Mouse (Mus musculus) megakaryocyte-erythroid progenitor cell, adult 5-6 weeks (primary cell): ENCODE results near the gene Tacc2. TPM values are rescaled to one million over a fixed set of nuclear protein-coding genes. Genes with fewer than 3 reads are reported as not detected.
A peak's percentile ranks its signal among the peaks of the same experiment; 100 is the strongest.
"Not testable (repeated sequence)": the region's sequence is repeated elsewhere in the genome, so short reads cannot be mapped to it uniquely, and the experiment has no call there.

ENCODE experiments used
- ATAC-seq: replicated peaks from 2 replicates; pipeline ENCODE4 v1.8.0; 2016; ENCODE audit warnings: mild to moderate bottlenecking, inconsistent platforms; ENCODE audit not compliant: severe bottlenecking, poor library complexity, low FRiP score, low TSS enrichment
- total RNA-seq, 2 experiments: library from RNA; stranded (forward) in 1 of 2; stranded (reverse) in 1 of 2; fragments of 200-1000, 215-1000 nt in 1 of 2; fragments of >200 nt in 1 of 2; fragmentation: Nextera tagmentation in 1 of 2; gene quantifications; 2 replicates each; pipeline ENCODE4 v1.2.3; 2014 to 2017

The Tacc2 gene
- total RNA-seq, 2 experiments from 2014 or later: 1.6 to 9.1 TPM

DNA sequence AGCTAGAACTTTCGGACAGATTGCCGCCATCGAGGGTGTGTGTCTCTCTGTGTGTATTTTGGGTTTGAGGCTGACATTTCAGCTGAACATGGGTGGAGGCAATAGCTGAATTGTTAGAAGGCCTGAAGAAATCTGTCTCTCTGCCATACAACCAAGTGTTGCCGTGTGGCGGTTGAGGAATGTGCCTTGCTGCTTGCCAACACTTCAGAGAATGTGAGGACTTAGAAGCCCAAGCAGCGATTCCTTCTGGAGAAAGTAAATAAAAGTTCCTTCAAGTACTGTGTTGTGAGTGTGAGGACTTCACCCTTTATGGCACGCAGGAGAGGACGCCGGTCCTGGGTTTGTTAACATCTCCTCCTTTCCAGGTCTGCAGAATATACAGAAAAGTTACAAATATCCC lies 63.4 kb downstream of the Tacc2 start:
- no peak for ATAC-seq

DNA sequence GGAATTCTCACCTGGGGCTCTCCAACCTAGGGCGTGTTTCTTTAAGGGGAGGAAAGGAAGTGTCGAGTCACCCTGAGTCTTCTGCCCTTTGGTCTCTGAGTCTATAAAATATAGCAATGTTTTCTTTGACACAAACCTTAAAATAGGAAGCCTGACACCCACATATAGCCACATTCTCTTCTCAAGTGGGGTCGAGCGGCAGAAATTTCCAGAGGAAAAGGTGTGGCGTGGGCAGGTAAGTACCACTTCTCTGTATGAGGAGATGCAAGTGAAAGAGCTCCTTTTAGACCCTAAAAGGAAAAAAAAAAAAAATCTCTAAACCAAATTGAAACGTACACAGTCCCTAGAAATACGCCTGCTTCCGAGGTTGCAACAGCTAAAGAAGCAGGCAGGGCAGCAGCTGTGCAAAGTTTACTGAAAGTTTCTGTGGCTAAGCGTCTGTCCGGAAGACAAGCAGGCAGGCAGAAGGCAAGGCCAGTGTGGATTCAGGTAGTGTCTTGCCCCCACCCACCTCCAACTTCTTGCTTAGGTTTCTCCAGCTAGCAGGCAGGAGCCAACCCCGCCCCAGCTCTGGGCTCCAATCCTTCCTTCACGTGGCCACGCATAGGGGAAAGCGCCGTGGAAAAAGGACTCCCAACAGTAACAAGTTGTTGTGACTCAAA lies 68.2 kb downstream of the Tacc2 start:
- ATAC-seq: peak; percentile 27; the same call in 1 of the 2 replicates

GRCm38 (mm10) chr7:130645994-130646761 lies 68.9 kb downstream of the Tacc2 start:
- ATAC-seq: peak; percentile 84

DNA sequence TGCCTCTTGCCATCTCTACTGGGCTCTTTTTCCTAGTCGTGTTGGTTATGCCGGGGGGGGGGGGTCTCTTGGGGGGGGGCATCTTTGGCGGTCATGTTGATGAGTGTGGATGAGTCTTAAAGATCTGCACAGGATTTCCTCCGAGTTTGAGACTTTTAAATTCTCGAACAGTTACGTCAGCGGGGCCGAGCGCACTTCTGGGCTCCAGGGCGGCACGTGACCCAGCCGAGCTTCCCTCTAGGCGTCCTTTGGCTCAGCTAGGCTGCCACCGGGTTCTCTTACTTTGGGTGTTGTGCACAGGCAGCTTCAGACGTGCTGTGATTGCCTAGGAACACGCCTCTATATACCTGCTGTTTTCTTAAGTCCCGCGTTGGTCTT lies 69.5 kb downstream of the Tacc2 start:
- peak; percentile 60 for ATAC-seq

DNA sequence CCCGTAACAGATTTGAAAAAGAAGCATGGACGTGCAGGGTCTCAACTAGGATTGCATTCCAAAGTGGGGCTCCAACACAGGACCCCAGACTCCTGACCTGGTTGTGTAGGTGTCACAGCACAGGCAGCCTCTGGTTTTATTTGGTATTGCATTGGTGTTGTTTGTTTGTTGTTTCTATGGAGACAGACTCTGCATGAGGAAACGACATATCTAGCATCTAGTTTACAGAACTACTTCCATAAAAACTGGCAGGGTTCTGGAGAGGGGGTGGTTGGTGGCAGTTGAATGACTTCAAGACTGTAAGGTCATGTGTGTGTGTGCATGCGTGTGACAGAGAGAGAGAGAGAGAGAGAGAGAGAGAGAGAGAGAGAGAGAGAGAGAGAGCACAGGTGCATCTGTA lies 70.8 kb downstream of the Tacc2 start:
- no peak for ATAC-seq

DNA sequence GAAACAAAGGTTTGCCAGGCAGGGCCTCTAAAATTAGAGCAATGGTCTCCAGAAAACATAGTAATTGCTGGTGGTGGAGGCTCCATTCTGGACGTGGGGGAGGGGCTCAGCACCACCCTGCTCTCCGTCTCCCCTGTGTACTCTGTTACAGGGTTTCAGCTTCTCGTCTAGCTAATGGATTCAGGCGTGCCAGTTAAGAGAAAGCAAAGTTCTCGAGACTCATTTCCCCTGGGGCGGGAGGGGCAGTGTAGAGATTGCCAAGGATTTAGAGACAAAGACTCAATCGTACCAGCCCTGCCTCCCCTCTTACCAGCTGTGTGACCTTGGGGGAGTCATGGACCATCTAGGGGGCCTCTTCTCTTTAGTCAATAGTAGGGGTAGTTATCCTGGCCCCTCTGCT lies 72.0 kb downstream of the Tacc2 start:
- ATAC-seq: no peak

DNA sequence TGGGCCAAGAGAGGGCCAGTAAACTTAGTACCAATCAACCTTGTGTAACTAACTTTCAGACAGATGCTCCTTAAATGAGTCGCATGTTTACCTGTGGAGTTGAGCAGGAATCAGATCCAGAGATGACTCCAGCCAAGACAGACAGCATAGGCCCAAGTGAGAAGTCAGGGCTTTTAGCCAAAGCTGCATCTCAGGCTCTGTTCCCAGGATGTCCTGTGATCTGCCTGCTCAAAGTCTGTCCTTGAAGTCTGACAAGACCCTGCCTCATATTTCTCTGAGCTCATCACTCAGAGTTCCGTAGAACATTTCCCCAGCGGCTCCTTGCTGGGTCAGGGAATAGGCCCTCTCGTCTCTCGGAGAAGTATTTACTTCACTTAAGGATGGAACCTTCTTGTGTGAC lies 73.4 kb downstream of the Tacc2 start:
- no peak for ATAC-seq

DNA sequence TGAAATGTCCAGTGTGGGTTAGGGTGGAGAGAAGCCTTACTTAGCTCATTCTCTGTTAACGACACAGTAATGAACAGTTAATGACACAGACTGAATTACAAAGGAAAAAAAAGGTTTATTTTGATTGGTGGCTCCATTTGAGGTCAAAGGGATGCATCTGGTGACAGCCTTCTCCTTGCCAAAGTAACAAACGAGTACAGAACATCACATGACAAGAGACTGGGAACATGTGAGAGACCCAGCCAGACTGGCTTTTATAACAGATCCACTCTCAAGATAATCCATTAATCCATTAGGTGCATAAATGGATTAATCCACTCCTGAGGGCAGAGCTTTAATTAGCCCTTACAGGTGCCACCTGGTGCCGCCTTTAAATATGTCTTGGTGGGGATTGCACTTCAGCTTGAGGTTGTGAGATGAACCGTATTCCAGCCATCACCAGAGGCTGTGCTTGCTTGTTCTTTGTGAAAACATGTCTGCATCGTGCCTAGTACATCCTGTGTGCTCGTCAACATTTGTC lies 75.9 kb downstream of the Tacc2 start:
- ATAC-seq: no peak

DNA sequence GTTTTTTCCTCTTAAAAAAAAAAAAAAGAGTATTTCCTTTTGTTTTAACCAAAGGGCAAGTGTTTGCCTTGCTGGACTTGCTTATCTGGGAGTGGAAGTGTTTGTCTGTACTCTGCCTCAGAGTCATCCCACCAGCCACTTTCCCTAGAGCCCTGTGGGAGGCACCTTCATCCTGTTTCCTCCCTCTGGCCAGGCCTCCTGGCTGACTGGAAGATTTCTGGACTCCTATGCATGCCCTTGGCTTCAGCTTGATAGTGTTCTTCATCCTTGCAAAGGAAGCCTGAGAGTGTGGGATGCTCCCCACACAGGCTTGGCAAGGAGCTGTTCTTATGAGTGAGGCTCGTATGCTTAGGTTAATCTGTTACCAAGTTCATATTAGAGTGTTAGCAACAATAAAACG lies 77.3 kb downstream of the Tacc2 start:
- ATAC-seq: no peak

DNA sequence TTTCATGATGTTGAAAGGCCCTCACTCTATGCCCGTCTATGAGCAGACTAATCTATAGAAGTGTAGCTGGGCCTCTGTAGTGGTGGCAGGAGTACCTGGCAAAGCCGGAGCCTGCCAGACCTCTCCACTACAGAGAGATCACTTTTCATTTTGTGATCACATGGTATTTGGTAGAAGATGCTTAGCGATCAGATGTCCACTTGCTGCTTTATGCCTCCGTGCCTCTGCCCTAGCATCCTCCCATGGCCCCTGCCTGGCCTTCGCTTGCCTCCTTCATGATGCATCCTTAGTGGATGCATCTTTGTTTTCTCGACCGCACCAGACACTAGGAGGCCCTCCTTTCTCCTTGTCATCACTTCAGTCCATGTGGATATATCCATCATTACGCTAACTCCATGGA lies 79.7 kb downstream of the Tacc2 start:
- ATAC-seq: no peak

- ATAC-seq: no peak
These were observed 80.5 kb downstream of the Tacc2 start for GRCm38 (mm10) chr7:130657751-130658150.

- no peak for ATAC-seq
These were observed 81.9 kb downstream of the Tacc2 start for GRCm38 (mm10) chr7:130659129-130659528.

GRCm38 (mm10) chr7:130662250-130662649 lies 85.0 kb downstream of the Tacc2 start:
- no peak for ATAC-seq

DNA sequence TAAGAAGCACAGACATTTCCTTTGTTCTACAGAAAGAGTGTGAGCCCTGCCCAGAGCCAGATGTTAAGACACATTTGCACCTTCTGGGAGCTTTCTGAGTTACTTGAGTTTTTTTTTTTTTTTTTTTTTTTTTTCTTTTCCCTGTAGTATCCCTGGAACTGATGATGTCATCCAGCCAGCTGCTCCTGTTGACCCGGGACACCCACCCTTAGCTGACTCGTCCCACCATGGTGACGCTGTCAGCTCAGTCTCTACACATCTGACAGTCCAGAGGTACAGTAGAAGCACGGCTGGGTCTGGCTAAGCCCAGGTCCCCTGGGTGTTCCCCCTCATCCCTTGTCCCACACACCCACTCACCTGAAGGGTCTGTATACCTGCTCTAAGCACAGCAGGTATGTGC lies 85.6 kb downstream of the Tacc2 start:
- no peak for ATAC-seq

GRCm38 (mm10) chr7:130664037-130664436 lies 86.8 kb downstream of the Tacc2 start:
- no peak for ATAC-seq

DNA sequence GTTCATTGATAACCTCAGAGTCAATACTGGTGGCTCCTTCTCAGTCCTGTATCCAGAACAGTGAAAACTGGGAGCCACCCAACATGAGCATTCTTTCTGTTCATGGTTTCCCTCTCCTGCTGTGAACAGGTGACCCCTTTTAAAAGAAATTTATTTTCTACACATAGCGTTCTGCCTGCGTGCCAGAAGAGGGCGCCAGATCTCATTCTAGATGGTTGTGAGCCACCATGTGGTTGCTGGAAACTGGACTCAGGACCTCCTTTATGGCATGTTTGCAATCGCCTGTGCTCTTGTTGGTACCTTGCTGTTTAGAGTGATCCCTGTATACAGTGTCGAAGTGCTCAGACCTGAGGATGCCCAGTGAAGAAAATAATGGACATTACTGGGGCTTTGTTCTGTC lies 87.4 kb downstream of the Tacc2 start:
- no peak for ATAC-seq

- no peak for ATAC-seq
These were observed 88.1 kb downstream of the Tacc2 start for GRCm38 (mm10) chr7:130665358-130665757.

GRCm38 (mm10) chr7:130668013-130668412 lies 90.8 kb downstream of the Tacc2 start:
- not testable (repeated sequence) for ATAC-seq

- no peak for ATAC-seq
These were observed 91.6 kb downstream of the Tacc2 start for GRCm38 (mm10) chr7:130668729-130669281.

- peak; percentile 46 for ATAC-seq
These were observed 92.2 kb downstream of the Tacc2 start for GRCm38 (mm10) chr7:130669370-130669881.
